Mouse (Mus musculus): ENCODE measurements around the gene Evi5l.
A peak's percentile ranks its signal among the peaks of the same experiment; 100 is the strongest.

Evi5l gene

GRCm38 (mm10) chr8:4205246-4206123, 39.1 kb downstream of the Evi5l start:
- DNase-seq (ENCODE audit: low read depth) = no peak

GRCm38 (mm10) chr8:4206182-4207015, 40.0 kb downstream of the Evi5l start:
- DNase-seq (ENCODE audit: low read depth) = no peak

- DNase-seq (ENCODE audit: low read depth) = no peak
Measured at GRCm38 (mm10) chr8:4207016-4207350, 40.6 kb downstream of the Evi5l start.

- DNase-seq (ENCODE audit: low read depth) = no peak
Measured at GRCm38 (mm10) chr8:4211097-4211496, 44.7 kb downstream of the Evi5l start.

GRCm38 (mm10) chr8:4212809-4213209, 46.4 kb downstream of the Evi5l start:
- no peak for DNase-seq (ENCODE audit: low read depth)

GRCm38 (mm10) chr8:4213210-4214005, 47.0 kb downstream of the Evi5l start:
- DNase-seq (ENCODE audit: low read depth) = no peak

- no peak for DNase-seq (ENCODE audit: low read depth)
Measured at GRCm38 (mm10) chr8:4214006-4214980, 47.9 kb downstream of the Evi5l start.

- no peak for DNase-seq (ENCODE audit: low read depth)
Measured at GRCm38 (mm10) chr8:4216296-4216695, 49.9 kb downstream of the Evi5l start.

- no peak for DNase-seq (ENCODE audit: low read depth)
Measured at GRCm38 (mm10) chr8:4216791-4217621, 50.6 kb downstream of the Evi5l start, which contains the start of gene Prr36. TSS of gene Prr36 (minus strand) at chr8:4217459.

GRCm38 (mm10) chr8:4219617-4220016, 53.2 kb downstream of the Evi5l start:
- no peak for DNase-seq (ENCODE audit: low read depth)

- no peak for DNase-seq (ENCODE audit: low read depth)
Measured at GRCm38 (mm10) chr8:4222059-4222458, 55.7 kb downstream of the Evi5l start.

GRCm38 (mm10) chr8:4226323-4226722, 60.0 kb downstream of the Evi5l start:
- no peak for DNase-seq (ENCODE audit: low read depth)

GRCm38 (mm10) chr8:4226739-4227347, 60.5 kb downstream of the Evi5l start, which contains the start of gene Lrrc8e:
TSS of gene Lrrc8e (plus strand) at chr8:4226827.
- no peak for DNase-seq (ENCODE audit: low read depth)

- DNase-seq (ENCODE audit: low read depth) = no peak
Measured at GRCm38 (mm10) chr8:4227919-4228318, 61.6 kb downstream of the Evi5l start.

- no peak for DNase-seq (ENCODE audit: low read depth)
Measured at GRCm38 (mm10) chr8:4229784-4230183, 63.4 kb downstream of the Evi5l start.

GRCm38 (mm10) chr8:4230612-4231351, 64.4 kb downstream of the Evi5l start:
- DNase-seq (ENCODE audit: low read depth) = no peak

GRCm38 (mm10) chr8:4237814-4238433, 71.6 kb downstream of the Evi5l start:
- no peak for DNase-seq (ENCODE audit: low read depth)

GRCm38 (mm10) chr8:4238434-4239192, 72.2 kb downstream of the Evi5l start, which contains the start of the genes Map2k7 and Gm49320:
TSS of gene Map2k7 (plus strand) at chr8:4238740.
TSS of gene Gm49320 (plus strand) at chr8:4238865.
- DNase-seq (ENCODE audit: low read depth) = peak; percentile 99
